Mouse (Mus musculus) heart, postnatal 0 days (tissue): ENCODE data around the gene Pet117. TPM values are rescaled to one million over a fixed set of nuclear protein-coding genes. Genes with fewer than 3 reads are reported as not detected.
"Not testable (repeated sequence)": the region's sequence is repeated elsewhere in the genome, so short reads cannot be mapped to it uniquely, and the experiment has no call there.

ENCODE experiments used
- ATAC-seq: fragments of 200-750 bp; cut with Nextera tagmentation; 2 replicates; pipeline ENCODE4 v1.8.0; 2017; ENCODE audit warnings: low read depth, moderate number of reproducible peaks, moderate library complexity; ENCODE audit not compliant: insufficient read depth
- DNase-seq: peaks from one replicate; pipeline ENCODE4 v3.0.0-alpha.2; 2016; ENCODE audit warnings: low spot score
- H3K27ac ChIP-seq: fragments of 300-500 bp; sonication (generic); 2 replicates; pipeline ENCODE4 v1.5.1; 2014; ENCODE audit warnings: low read depth, mild to moderate bottlenecking
- H3K27me3 ChIP-seq: fragments of 300-500 bp; sonication (generic); 2 replicates; pipeline ENCODE4 v1.6.1; 2014; ENCODE audit warnings: low read length, mixed read lengths; ENCODE audit not compliant: control insufficient read depth, insufficient read depth
- H3K36me3 ChIP-seq: fragments of 300-500 bp; sonication (generic); replicated peaks from 2 replicates; pipeline ENCODE4 v1.6.1; 2014; ENCODE audit warnings: low read length, mixed read lengths; ENCODE audit not compliant: control insufficient read depth, insufficient read depth
- H3K4me1 ChIP-seq: fragments of 300-500 bp; sonication (generic); 2 replicates; pipeline ENCODE4 v1.6.1; 2014; ENCODE audit warnings: antibody characterized with exemption; ENCODE audit not compliant: control insufficient read depth, insufficient read depth
- H3K4me2 ChIP-seq: fragments of 300-500 bp; sonication (generic); 2 replicates; pipeline ENCODE4 v1.6.1; 2014; ENCODE audit warnings: low read depth, mild to moderate bottlenecking, low read length, moderate library complexity
- H3K4me3 ChIP-seq: fragments of 300-500 bp; sonication (generic); 2 replicates; pipeline ENCODE4 v1.5.1; 2014; ENCODE audit warnings: low read depth, low read length
- H3K9ac ChIP-seq: fragments of 300-500 bp; sonication (generic); replicated peaks from 2 replicates; pipeline ENCODE4 v1.6.1; 2014; ENCODE audit warnings: low read depth, low read length, mixed read lengths
- H3K9me3 ChIP-seq: fragments of 300-500 bp; sonication (generic); replicated peaks from 2 replicates; pipeline ENCODE4 v1.6.1; 2016; ENCODE audit warnings: low read length; ENCODE audit not compliant: control insufficient read depth
- CTCF ChIP-seq: IDR thresholded peaks from 2 replicates; pipeline ENCODE4 v1.5.1; 2016; ENCODE audit warnings: antibody characterized with exemption, control low read depth, low read depth
- EP300 ChIP-seq: IDR thresholded peaks from 2 replicates; pipeline ENCODE4 v1.6.1; 2016; ENCODE audit warnings: antibody characterized with exemption, low read depth
- WGBS: fragments of 180-500 bp; shearing (Covaris S2); extraction: QIAGEN DNeasy Blood & Tissue Kit; methylation state at CpG from one replicate; pipeline ENCODE4 v1.1.7; 2014; 5-methylcytosine and 5-hydroxymethylcytosine counted together
- polyA plus RNA-seq: library from polyadenylated mRNA; unstranded; fragments of >200 nt; fragmentation: Nextera tagmentation; extraction: Ambion mirVana; gene quantifications from 2 replicates; pipeline ENCODE4 v1.2.1, GENCODE M21; 2015
- total RNA-seq: library from RNA; depleted of rRNA; stranded (reverse); fragments of >200 nt; gene quantifications from 2 replicates; pipeline ENCODE4 v1.2.3, GENCODE M21; 2014; ENCODE audit warnings: low replicate concordance

Pet117 gene
- total and polyA plus RNA-seq, 2 experiments from 2014 or later = 2.9 TPM; not detected in 1

DNA sequence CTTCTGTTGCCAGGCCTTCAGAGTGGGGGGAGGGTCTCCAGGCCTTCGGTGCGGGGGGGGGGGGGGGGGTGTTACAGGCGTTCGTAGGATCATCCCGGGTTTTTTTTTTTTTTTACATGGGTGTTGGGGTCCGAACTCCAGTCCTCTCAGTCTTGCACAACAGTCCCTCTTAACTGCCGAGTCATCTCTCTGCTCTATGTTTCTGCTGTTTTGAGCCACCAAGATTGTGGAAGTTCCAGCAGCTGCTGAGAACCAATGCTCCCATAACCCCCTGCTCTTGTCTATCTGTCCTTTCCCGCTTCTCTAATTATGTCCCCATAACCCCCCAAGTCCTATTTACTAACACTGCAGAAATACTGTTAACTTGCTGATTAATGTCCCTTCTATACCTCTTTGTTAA is 31.1 kb upstream of the Pet117 start:
- no peak for ATAC-seq
- H3K4me1 ChIP-seq = 0 out of 2 replicates have a peak, but pooled peaks cover 3% of the 10 kb centered on the region
- TF ChIP-seq CTCF (no peak), EP300 (no peak)
- no peak overlapping the region for H3K9ac ChIP-seq
- DNase-seq = no peak
- 53% methylated on average over 8 of the region's 8 CpGs for WGBS
- H3K4me3 ChIP-seq = no peak overlapping the region
- peaks cover 24% of the 10 kb centered on the region for H3K27me3 ChIP-seq
- no peak overlapping the region for H3K27ac ChIP-seq
- no peaks in the 10 kb centered on the region for H3K36me3 ChIP-seq
- no peaks in the 10 kb centered on the region for H3K9me3 ChIP-seq
- H3K4me2 ChIP-seq = no peak overlapping the region

DNA sequence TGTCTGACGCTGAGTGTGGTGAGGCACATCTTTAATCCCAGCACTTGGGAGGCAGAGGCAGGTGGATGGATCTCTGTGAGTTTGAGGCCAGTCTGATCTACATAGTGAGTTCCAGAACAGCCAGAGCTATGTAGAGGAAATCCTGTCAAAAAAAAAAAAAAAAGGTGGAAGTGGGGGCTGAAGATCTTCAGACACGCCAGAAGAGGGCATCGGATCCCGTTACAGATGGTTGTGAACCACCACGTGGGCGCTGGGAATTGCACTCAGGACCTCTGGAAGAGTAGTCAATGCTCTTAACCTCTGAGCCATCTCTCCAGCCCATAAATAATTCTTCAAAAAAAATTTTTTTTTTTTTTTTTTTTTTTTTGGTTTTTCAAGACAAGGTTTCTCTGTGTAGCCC is 30.6 kb upstream of the Pet117 start:
- peaks cover 22% of the 10 kb centered on the region for H3K27me3 ChIP-seq
- H3K36me3 ChIP-seq, ATAC-seq, H3K27ac ChIP-seq, H3K4me3 ChIP-seq, DNase-seq, H3K4me2 ChIP-seq, H3K9ac ChIP-seq, H3K4me1 ChIP-seq, H3K9me3 ChIP-seq: not testable (repeated sequence)
- WGBS = 72% methylated on average over 6 of the region's 6 CpGs

DNA sequence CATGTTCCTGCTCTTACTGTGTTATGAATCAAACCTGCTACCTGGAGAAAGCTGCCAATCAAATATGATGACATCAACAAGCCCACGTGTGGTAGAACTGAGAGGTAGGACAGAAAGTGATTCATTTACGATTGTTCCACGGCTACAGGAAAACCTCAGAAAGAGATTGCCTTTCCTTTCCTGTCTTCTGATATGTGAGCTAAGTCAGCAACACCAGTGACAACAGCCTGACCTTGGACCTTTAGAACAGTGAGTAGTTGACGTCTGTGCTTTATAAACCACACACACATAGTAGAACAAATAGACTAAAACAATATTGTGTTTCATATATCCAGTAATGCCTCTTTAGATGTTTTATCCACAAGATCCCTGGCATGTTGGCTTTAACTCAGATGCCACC is 25.6 kb upstream of the Pet117 start:
- no peaks in the 10 kb centered on the region for H3K27me3 ChIP-seq
- H3K9ac ChIP-seq = no peak overlapping the region
- DNase-seq (no peak), ATAC-seq (no peak)
- no peak overlapping the region for H3K4me3 ChIP-seq
- H3K36me3 ChIP-seq = no peaks in the 10 kb centered on the region
- TF ChIP-seq CTCF (no peak), EP300 (no peak)
- no peak overlapping the region for H3K4me2 ChIP-seq
- H3K27ac ChIP-seq = no peak overlapping the region
- H3K4me1 ChIP-seq = no peaks in the 10 kb centered on the region
- WGBS = 60% methylated on average over 4 of the region's 4 CpGs
- no peaks in the 10 kb centered on the region for H3K9me3 ChIP-seq

DNA sequence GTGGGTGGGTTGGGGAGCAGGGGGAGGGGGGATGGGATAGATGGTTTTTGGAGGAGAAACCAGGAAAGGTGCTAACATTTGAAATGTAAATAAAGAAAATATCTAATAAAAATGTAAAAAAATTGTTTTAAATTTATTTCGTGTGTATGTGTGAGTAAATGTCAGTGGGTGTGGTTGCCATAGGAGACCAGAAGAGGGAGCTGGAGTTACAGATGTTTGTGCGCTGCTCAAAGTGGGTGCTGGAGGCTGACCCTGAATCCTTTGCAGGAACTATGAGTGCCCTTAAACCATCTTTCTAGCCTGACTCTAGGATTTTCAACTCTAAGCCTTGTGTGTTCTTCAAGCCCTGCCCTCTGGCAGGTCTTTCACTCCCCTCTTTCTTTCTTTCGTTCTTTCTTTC is 20.3 kb upstream of the Pet117 start:
- TF ChIP-seq EP300 (no peak), CTCF (no peak)
- Histone ChIP-seq H3K9me3 (no peaks in the 10 kb centered on the region), H3K36me3 (no peaks in the 10 kb centered on the region), H3K27ac (no peak overlapping the region), H3K4me2 (no peak overlapping the region), H3K4me3 (no peak overlapping the region), H3K9ac (no peak overlapping the region), H3K4me1 (no peaks in the 10 kb centered on the region), H3K27me3 (no peaks in the 10 kb centered on the region)
- ATAC-seq (no peak), DNase-seq (no peak)
- WGBS = 67% methylated on average over 3 of the region's 3 CpGs

DNA sequence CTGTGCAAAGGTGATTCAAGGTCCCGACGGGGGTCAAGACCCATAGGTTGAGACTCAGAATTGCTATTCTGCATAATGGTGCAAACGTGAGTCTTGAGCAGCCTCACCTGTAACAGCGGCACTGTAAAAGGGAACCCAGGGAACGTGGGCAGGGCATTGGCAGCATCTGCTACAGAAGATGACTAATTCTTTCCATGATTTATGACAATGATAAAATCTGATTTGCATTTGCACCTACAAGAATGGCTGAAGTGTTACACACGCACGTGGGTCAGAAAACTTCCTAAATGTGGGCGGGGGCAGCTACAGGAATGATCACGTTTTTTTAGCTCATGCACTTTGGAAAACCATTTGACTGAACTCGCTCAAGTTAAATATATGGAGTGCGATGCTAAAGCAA is 16.0 kb upstream of the Pet117 start:
- H3K4me3 ChIP-seq = no peak overlapping the region
- DNase-seq = no peak
- H3K4me2 ChIP-seq = no peak overlapping the region
- H3K9ac ChIP-seq = no peak overlapping the region
- no peaks in the 10 kb centered on the region for H3K36me3 ChIP-seq
- H3K4me1 ChIP-seq = no peaks in the 10 kb centered on the region
- no peaks in the 10 kb centered on the region for H3K27me3 ChIP-seq
- no peaks in the 10 kb centered on the region for H3K9me3 ChIP-seq
- TF ChIP-seq EP300 = no peak
- TF ChIP-seq CTCF = no peak
- no peak for ATAC-seq
- no peak overlapping the region for H3K27ac ChIP-seq
- 79% methylated on average over 11 of the region's 11 CpGs for WGBS

DNA sequence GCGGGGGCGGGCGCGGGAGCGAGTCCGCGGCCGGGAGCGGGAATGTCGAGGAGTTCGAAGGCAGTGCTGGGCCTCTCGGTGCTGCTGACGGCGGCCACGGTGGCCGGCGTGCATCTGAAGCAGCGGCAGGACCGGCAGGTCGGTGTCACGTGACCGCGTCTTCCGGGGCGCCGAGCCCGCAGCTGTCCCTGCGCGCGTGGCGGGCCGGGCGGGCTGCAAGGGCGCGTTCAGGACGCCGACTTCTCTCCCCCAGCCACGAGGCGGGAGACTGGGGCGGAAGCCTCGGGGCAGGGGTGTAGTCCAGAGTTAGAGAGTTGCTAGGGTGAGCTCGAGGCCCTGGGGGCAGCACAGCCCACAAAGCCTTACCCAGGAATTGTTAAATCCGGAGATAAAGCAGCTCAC is 225 bp downstream of the Pet117 start:
- Histone ChIP-seq H3K9me3 (no peaks in the 10 kb centered on the region), H3K4me2 (peak overlapping the region; percentile 64), H3K27me3 (no peaks in the 10 kb centered on the region), H3K4me3 (peak overlapping the region; percentile 75), H3K36me3 (peaks cover 16% of the 10 kb centered on the region), H3K4me1 (peaks cover 9% of the 10 kb centered on the region), H3K9ac (peak overlapping the region; percentile 81), H3K27ac (peak overlapping the region; percentile 95)
- TF ChIP-seq EP300 (no peak), CTCF (no peak)
- ATAC-seq (peak; percentile 82), DNase-seq (peak; percentile 50)
- WGBS = 0% methylated on average over 41 of the region's 43 CpGs
